Mouse (Mus musculus): ENCODE results near the gene Prl2b1.

Prl2b1 gene

GRCm38 (mm10) chr13:27390746-27391145, at the start of gene Prl2b1:
Gene Prl2b1 (minus strand): TSS chr13:27390846.
- no peak for DNase-seq (ENCODE audit: low spot score in 2 of 2)

- no peak for DNase-seq (ENCODE audit: low spot score in 2 of 2)
Measured at GRCm38 (mm10) chr13:27438588-27438987, 47.9 kb upstream of the Prl2b1 start, which contains the start of gene Prl8a6. Gene Prl8a6 (minus strand): TSS chr13:27438688.

- no peak for DNase-seq (ENCODE audit: low spot score in 2 of 2)
Measured at GRCm38 (mm10) chr13:27433159-27433558, 42.5 kb upstream of the Prl2b1 start.

GRCm38 (mm10) chr13:27413640-27414039, 23.0 kb upstream of the Prl2b1 start:
- no peak for DNase-seq (ENCODE audit: low spot score in 2 of 2)

- no peak for DNase-seq (ENCODE audit: low spot score in 2 of 2)
Measured at GRCm38 (mm10) chr13:27399061-27399724, 8.5 kb upstream of the Prl2b1 start.

GRCm38 (mm10) chr13:27345373-27345772, 45.3 kb downstream of the Prl2b1 start, which contains the start of gene Prl8a2:
Gene Prl8a2 (plus strand): TSS chr13:27345673.
- DNase-seq (ENCODE audit: low spot score in 2 of 2): no peak

- DNase-seq (ENCODE audit: low spot score in 2 of 2): no peak
Measured at GRCm38 (mm10) chr13:27342733-27343275, 47.8 kb downstream of the Prl2b1 start.

- no peak for DNase-seq (ENCODE audit: low spot score in 2 of 2)
Measured at GRCm38 (mm10) chr13:27334989-27335388, 55.7 kb downstream of the Prl2b1 start.

All from urinary bladder, postnatal 4 days (tissue).